Mouse (Mus musculus): ENCODE data around the gene Stat5a.
A peak's percentile ranks its signal among the peaks of the same experiment; 100 is the strongest.

Gene Stat5a

GRCm38 (mm10) chr11:100860198-100861048 lies 1.3 kb downstream of the Stat5a start:
- no peak for DNase-seq (ENCODE audit: low spot score in 2 of 2)

- DNase-seq (ENCODE audit: low spot score in 2 of 2), result no peak
These were observed 2.2 kb downstream of the Stat5a start for GRCm38 (mm10) chr11:100861335-100861734.

GRCm38 (mm10) chr11:100861836-100862235 lies 2.7 kb downstream of the Stat5a start:
- no peak for DNase-seq (ENCODE audit: low spot score in 2 of 2)

GRCm38 (mm10) chr11:100863141-100863540 lies 4.0 kb downstream of the Stat5a start:
- no peak for DNase-seq (ENCODE audit: low spot score in 2 of 2)

GRCm38 (mm10) chr11:100865618-100866017 lies 6.5 kb downstream of the Stat5a start:
- no peak for DNase-seq (ENCODE audit: low spot score in 2 of 2)

GRCm38 (mm10) chr11:100870256-100870967 lies 11.3 kb downstream of the Stat5a start:
- DNase-seq (ENCODE audit: low spot score in 2 of 2), result peak in 1 of 2 experiments; percentile 25

- no peak for DNase-seq (ENCODE audit: low spot score in 2 of 2)
These were observed 11.8 kb downstream of the Stat5a start for GRCm38 (mm10) chr11:100870968-100871350.

GRCm38 (mm10) chr11:100875761-100876160 lies 16.6 kb downstream of the Stat5a start:
- DNase-seq (ENCODE audit: low spot score in 2 of 2), result no peak

GRCm38 (mm10) chr11:100879321-100880078 lies 20.3 kb downstream of the Stat5a start:
- no peak for DNase-seq (ENCODE audit: low spot score in 2 of 2)

- no peak for DNase-seq (ENCODE audit: low spot score in 2 of 2)
These were observed 24.5 kb downstream of the Stat5a start for GRCm38 (mm10) chr11:100883640-100884039.

GRCm38 (mm10) chr11:100885472-100885871 lies 26.3 kb downstream of the Stat5a start:
- no peak for DNase-seq (ENCODE audit: low spot score in 2 of 2)

- no peak for DNase-seq (ENCODE audit: low spot score in 2 of 2)
These were observed 27.1 kb downstream of the Stat5a start for GRCm38 (mm10) chr11:100886188-100886740.

- no peak for DNase-seq (ENCODE audit: low spot score in 2 of 2)
These were observed 28.1 kb downstream of the Stat5a start for GRCm38 (mm10) chr11:100887236-100887635.

- DNase-seq (ENCODE audit: low spot score in 2 of 2), result no peak
These were observed 28.6 kb downstream of the Stat5a start for GRCm38 (mm10) chr11:100887764-100888163.

- no peak for DNase-seq (ENCODE audit: low spot score in 2 of 2)
These were observed 29.2 kb downstream of the Stat5a start for GRCm38 (mm10) chr11:100888348-100888820.

GRCm38 (mm10) chr11:100890481-100890880 lies 31.3 kb downstream of the Stat5a start:
- DNase-seq (ENCODE audit: low spot score in 2 of 2), result no peak

- DNase-seq (ENCODE audit: low spot score in 2 of 2), result no peak
These were observed 32.3 kb downstream of the Stat5a start for GRCm38 (mm10) chr11:100891256-100892123.

GRCm38 (mm10) chr11:100892435-100892834 lies 33.3 kb downstream of the Stat5a start:
- no peak for DNase-seq (ENCODE audit: low spot score in 2 of 2)

- peak; percentile 64 to 74 for DNase-seq (ENCODE audit: low spot score in 2 of 2)
These were observed 34.3 kb downstream of the Stat5a start for GRCm38 (mm10) chr11:100893482-100893881.

- no peak for DNase-seq (ENCODE audit: low spot score in 2 of 2)
These were observed 35.2 kb downstream of the Stat5a start for GRCm38 (mm10) chr11:100894146-100894918.

Measured in right cerebral cortex, postnatal 36 days (tissue).